Mouse (Mus musculus): ENCODE results near the gene Pthlh. TPM values are rescaled to one million over a fixed set of nuclear protein-coding genes. Genes with fewer than 3 reads are reported as not detected.

Gene Pthlh
- total and polyA plus RNA-seq, 3 experiments, result not detected

DNA sequence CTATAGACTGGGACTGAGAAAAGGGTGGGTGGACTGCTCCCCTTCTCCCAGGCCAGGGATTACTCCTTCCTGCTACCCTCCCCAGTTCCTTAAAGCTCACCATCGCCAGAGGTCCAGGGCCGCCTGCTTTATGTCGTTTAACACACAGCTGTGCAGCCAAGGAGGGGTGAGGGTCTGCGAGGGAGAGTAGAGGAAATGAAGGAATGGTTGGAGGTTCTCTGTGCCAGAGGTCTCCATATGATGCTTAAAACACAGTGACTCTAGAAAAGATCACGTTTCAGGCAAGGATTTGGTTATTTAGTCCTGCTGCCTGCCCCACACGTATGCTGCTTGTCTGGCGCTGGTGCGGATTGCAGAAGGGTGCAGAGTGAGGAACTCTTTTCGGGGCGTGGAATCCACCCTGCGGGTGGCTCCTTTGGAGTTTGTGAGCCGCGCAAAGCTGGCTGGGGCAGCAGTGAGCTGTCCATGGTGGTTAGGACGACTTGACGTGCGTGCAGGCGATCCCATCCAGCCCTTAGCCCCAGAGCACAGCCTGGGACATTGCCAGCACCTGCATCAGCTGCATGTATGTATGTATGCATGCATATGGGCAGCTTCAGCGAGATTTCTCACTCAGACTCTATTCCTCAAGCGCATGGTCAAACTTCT, 4.3 kb upstream of the Pthlh start:
- Histone ChIP-seq H3K27me3 (replicated peaks) (no peaks in the 10 kb centered on the region), H3K4me1 (ENCODE audit: control insufficient read depth in 1 of 2, insufficient read depth in 2 of 2) (peaks cover 0 to 3% of the 10 kb centered on the region in 2 experiments; a peak in 2 of 4 replicates), H3K9ac (ENCODE audit: insufficient read depth, low read depth) (no peak overlapping the region), H3K27ac (ENCODE audit: insufficient read depth, low read depth) (no peak overlapping the region), H3K4me3 (replicated peaks in 1 of 3; ENCODE audit: low read depth in 2 of 3, low read length in 2 of 3, poor library complexity in 1 of 3) (no peak overlapping the region), H3K9me3 (replicated peaks; ENCODE audit: low read length) (no peaks in the 10 kb centered on the region), H3K36me3 (replicated peaks in 1 of 2; ENCODE audit: control insufficient read depth in 1 of 2, insufficient read depth in 1 of 2, low read length in 1 of 2) (no peaks in the 10 kb centered on the region), H3K4me2 (ENCODE audit: insufficient read depth, low read depth, poor library complexity, severe bottlenecking) (no peak overlapping the region), H3K79me2 (replicated peaks; ENCODE audit: control insufficient read depth, extremely low read depth, insufficient read depth, poor library complexity, severe bottlenecking) (no peaks in the 10 kb centered on the region)
- no peak for DNase-seq (ENCODE audit: extremely low read depth)
- no peak for TF ChIP-seq USF1 (IDR thresholded peaks at IDR 0.05; ENCODE audit: low read depth, low read length)
- TF ChIP-seq ELF1 (IDR thresholded peaks at IDR 0.05; ENCODE audit: low read depth, low read length), result no peak
- TF ChIP-seq ZNF384 (IDR thresholded peaks at IDR 0.05; ENCODE audit: low read depth, low read length), result no peak
- TF ChIP-seq ZKSCAN1 (IDR thresholded peaks at IDR 0.05; ENCODE audit: borderline replicate concordance, low read depth, low read length), result no peak
- TF ChIP-seq MEF2A (IDR thresholded peaks at IDR 0.05; ENCODE audit: borderline replicate concordance, low read depth, low read length), result no peak
- TF ChIP-seq ETS1 (conservative IDR thresholded peaks at IDR 0.05; ENCODE audit: low read depth, low read length), result no peak
- TF ChIP-seq TCF12 (IDR thresholded peaks at IDR 0.05; ENCODE audit: low read depth, low read length), result no peak
- TF ChIP-seq MYC (IDR thresholded peaks at IDR 0.05; ENCODE audit: low read depth, low read length), result no peak
- no peak for TF ChIP-seq MAZ (IDR thresholded peaks at IDR 0.05; ENCODE audit: low read depth, low read length)
- TF ChIP-seq POLR2AphosphoS2 (IDR thresholded peaks at IDR 0.05; ENCODE audit: low read depth, low read length), result no peak
- no peak for TF ChIP-seq UBTF (IDR thresholded peaks at IDR 0.05; ENCODE audit: low read depth, low read length)
- no peak for TF ChIP-seq GABPA (IDR thresholded peaks at IDR 0.05; ENCODE audit: insufficient replicate concordance, low read depth, low read length)
- TF ChIP-seq SIN3A (IDR thresholded peaks at IDR 0.05; ENCODE audit: low read length), result no peak
- dilution Hi-C loops (cut with MboI; ENCODE audit: extremely low pct_ligation_motif_present, extremely low pct_unique_long_range_greater_than_20kb, low sequenced_read_pairs) (no loop called here), in situ Hi-C loops (cut with MboI; ENCODE audit: low pct_ligation_motif_present, low pct_unique_long_range_greater_than_20kb, low sequenced_read_pairs) (no loop called here)

DNA sequence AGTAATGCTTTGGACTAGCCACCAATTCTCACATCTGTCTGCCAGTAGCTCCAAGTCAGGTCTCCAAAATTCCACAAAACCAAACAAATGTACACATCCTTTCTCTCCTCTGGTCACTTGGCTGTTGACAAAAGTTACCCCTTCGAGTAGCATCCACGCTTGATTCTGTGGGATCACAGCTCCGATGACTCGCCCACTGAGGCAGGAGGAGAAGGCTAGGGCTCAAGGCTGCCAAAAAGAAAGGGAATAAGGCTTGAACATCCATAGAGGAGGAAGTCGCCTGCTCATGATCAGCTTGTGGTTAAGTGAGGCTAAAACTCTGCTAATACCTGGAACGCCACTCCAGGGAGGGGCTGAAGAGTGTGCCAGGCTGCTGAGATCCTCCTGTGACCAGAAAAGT, 2.5 kb upstream of the Pthlh start:
- Histone ChIP-seq H3K36me3 (replicated peaks in 1 of 2; ENCODE audit: control insufficient read depth in 1 of 2, insufficient read depth in 1 of 2, low read length in 1 of 2) (no peaks in the 10 kb centered on the region), H3K27ac (ENCODE audit: insufficient read depth, low read depth) (no peak overlapping the region), H3K9ac (ENCODE audit: insufficient read depth, low read depth) (no peak overlapping the region), H3K4me1 (ENCODE audit: control insufficient read depth in 1 of 2, insufficient read depth in 2 of 2) (no peaks in the 10 kb centered on the region), H3K79me2 (replicated peaks; ENCODE audit: control insufficient read depth, extremely low read depth, insufficient read depth, poor library complexity, severe bottlenecking) (no peaks in the 10 kb centered on the region), H3K9me3 (replicated peaks; ENCODE audit: low read length) (no peaks in the 10 kb centered on the region), H3K27me3 (replicated peaks) (no peaks in the 10 kb centered on the region), H3K4me3 (replicated peaks in 1 of 3; ENCODE audit: low read depth in 2 of 3, low read length in 2 of 3, poor library complexity in 1 of 3) (no peak overlapping the region), H3K4me2 (ENCODE audit: insufficient read depth, low read depth, poor library complexity, severe bottlenecking) (no peak overlapping the region)
- dilution Hi-C loops (cut with MboI; ENCODE audit: extremely low pct_ligation_motif_present, extremely low pct_unique_long_range_greater_than_20kb, low sequenced_read_pairs), result no loop called here
- in situ Hi-C loops (cut with MboI; ENCODE audit: low pct_ligation_motif_present, low pct_unique_long_range_greater_than_20kb, low sequenced_read_pairs), result no loop called here
- DNase-seq (ENCODE audit: extremely low read depth), result no peak
- TF ChIP-seq MYC (IDR thresholded peaks at IDR 0.05; ENCODE audit: low read depth, low read length) (no peak), MXI1 (IDR thresholded peaks at IDR 0.05; ENCODE audit: low read depth, low read length) (no peak), ZC3H11A (IDR thresholded peaks at IDR 0.05; ENCODE audit: low read depth, low read length) (no peak), USF2 (conservative IDR thresholded peaks at IDR 0.05; ENCODE audit: low read depth, low read length) (no peak), JUN (IDR thresholded peaks at IDR 0.05; ENCODE audit: insufficient read depth, low read depth, low read length) (no peak), CTCF (conservative IDR thresholded peaks at IDR 0.05 in 1 of 2, IDR thresholded peaks at IDR 0.05 in 1 of 2; ENCODE audit: low read depth in 2 of 2, low read length in 2 of 2) (no peak), POLR2A (IDR thresholded peaks at IDR 0.05; ENCODE audit: low read depth, low read length) (no peak), MAZ (IDR thresholded peaks at IDR 0.05; ENCODE audit: low read depth, low read length) (no peak), POLR2AphosphoS2 (IDR thresholded peaks at IDR 0.05; ENCODE audit: low read depth, low read length) (no peak), USF1 (IDR thresholded peaks at IDR 0.05; ENCODE audit: low read depth, low read length) (no peak), ELF1 (IDR thresholded peaks at IDR 0.05; ENCODE audit: low read depth, low read length) (no peak), IRF4 (IDR thresholded peaks at IDR 0.05; ENCODE audit: low read depth, low read length) (no peak)
